Mouse (Mus musculus) skeletal muscle tissue, adult 2 months (tissue): ENCODE measurements at regions not wholly inside any gene's neighbourhood (a gene's known extent, or its start where the extent isn't known, plus 50 kb on each side); places are given as distances from the start of the nearest gene placed in this dataset.

Source experiments
- DNase-seq: peaks from one replicate; pipeline ENCODE4 v3.0.0-alpha.2; 2012; ENCODE audit warnings: low read depth, low spot score

- DNase-seq = no peak
Measured at GRCm38 (mm10) chr11:56442381-56442780, 401.6 kb upstream of the Nmur2 start.

- DNase-seq = no peak
Measured at GRCm38 (mm10) chr11:56441071-56441470, 400.3 kb upstream of the Nmur2 start.

- no peak for DNase-seq
Measured at GRCm38 (mm10) chr11:56431089-56431488, 390.3 kb upstream of the Nmur2 start.

- DNase-seq = no peak
Measured at GRCm38 (mm10) chr11:56384761-56385160, 344.0 kb upstream of the Nmur2 start.

- DNase-seq = no peak
Measured at GRCm38 (mm10) chr11:56377535-56377934, 336.7 kb upstream of the Nmur2 start.

- DNase-seq = no peak
Measured at GRCm38 (mm10) chr11:56374329-56374728, 333.5 kb upstream of the Nmur2 start.

GRCm38 (mm10) chr11:56373624-56374023, 332.8 kb upstream of the Nmur2 start:
- DNase-seq = no peak

- no peak for DNase-seq
Measured at GRCm38 (mm10) chr11:56357690-56358089, 316.9 kb upstream of the Nmur2 start.

GRCm38 (mm10) chr11:56351798-56352366, 311.1 kb upstream of the Nmur2 start:
- DNase-seq = no peak

- no peak for DNase-seq
Measured at GRCm38 (mm10) chr11:56351231-56351630, 310.4 kb upstream of the Nmur2 start.

- DNase-seq = no peak
Measured at GRCm38 (mm10) chr11:56349766-56350165, 309.0 kb upstream of the Nmur2 start.

GRCm38 (mm10) chr11:56348408-56348807, 307.6 kb upstream of the Nmur2 start:
- no peak for DNase-seq

- no peak for DNase-seq
Measured at GRCm38 (mm10) chr11:56343083-56343482, 302.3 kb upstream of the Nmur2 start.

- DNase-seq = no peak
Measured at GRCm38 (mm10) chr11:56341731-56342130, 300.9 kb upstream of the Nmur2 start.

- no peak for DNase-seq
Measured at GRCm38 (mm10) chr11:56341040-56341439, 300.2 kb upstream of the Nmur2 start.

- no peak for DNase-seq
Measured at GRCm38 (mm10) chr11:56338511-56338910, 297.7 kb upstream of the Nmur2 start.

GRCm38 (mm10) chr11:56335937-56336336, 295.1 kb upstream of the Nmur2 start:
- DNase-seq = no peak

GRCm38 (mm10) chr11:56320293-56320692, 279.5 kb upstream of the Nmur2 start:
- no peak for DNase-seq

GRCm38 (mm10) chr11:56315221-56315987, 274.6 kb upstream of the Nmur2 start:
- no peak for DNase-seq

- DNase-seq = no peak
Measured at GRCm38 (mm10) chr11:56309549-56309948, 268.7 kb upstream of the Nmur2 start.

GRCm38 (mm10) chr11:56308383-56309105, 267.7 kb upstream of the Nmur2 start:
- no peak for DNase-seq

- DNase-seq = no peak
Measured at GRCm38 (mm10) chr11:56307051-56307450, 266.2 kb upstream of the Nmur2 start.
